Mouse (Mus musculus): ENCODE measurements around the gene Olfr1416.

DNA sequence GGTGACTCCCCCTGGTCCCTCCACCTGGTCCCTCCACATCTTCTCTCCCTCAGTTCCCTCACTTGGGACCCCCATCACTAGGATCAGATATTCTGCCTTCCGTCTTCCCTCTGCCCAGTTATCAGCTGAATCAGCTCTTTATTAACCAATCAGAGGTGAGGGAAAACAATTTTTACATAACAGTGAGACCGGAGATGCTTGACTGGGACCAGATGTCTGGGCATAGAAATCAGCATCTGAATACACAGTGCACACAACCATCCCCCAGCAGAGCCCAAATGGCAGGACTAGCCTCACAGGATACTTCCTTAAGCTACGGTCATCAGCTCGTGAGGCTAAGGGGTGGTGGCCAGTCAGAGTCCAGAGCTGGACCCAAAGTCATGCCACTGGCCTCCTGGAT lies 52.8 kb downstream of the Olfr1416 start:
- TF ChIP-seq POLR2A (IDR thresholded peaks at IDR 0.05; ENCODE audit: insufficient read length, low read depth) (no peak), MYOG (IDR thresholded peaks at IDR 0.05; ENCODE audit: control insufficient read depth in 1 of 3, insufficient read depth in 1 of 3, insufficient read length in 2 of 3, low read depth in 2 of 3) (no peak), MYOD1 (IDR thresholded peaks at IDR 0.05; ENCODE audit: control insufficient read depth in 1 of 3, insufficient read length in 2 of 3, low read depth in 2 of 3) (no peak)

Measured in myocyte (in vitro differentiated cells).